Mouse (Mus musculus) naive thymus-derived CD4-positive, alpha-beta T cell, adult 2 months (primary cell): ENCODE measurements around the gene Gmpr2.

Source experiments
- DNase-seq: peaks from one replicate; pipeline ENCODE4 v3.0.0-alpha.2; 2011; ENCODE audit warnings: low read depth

The Gmpr2 gene

DNA sequence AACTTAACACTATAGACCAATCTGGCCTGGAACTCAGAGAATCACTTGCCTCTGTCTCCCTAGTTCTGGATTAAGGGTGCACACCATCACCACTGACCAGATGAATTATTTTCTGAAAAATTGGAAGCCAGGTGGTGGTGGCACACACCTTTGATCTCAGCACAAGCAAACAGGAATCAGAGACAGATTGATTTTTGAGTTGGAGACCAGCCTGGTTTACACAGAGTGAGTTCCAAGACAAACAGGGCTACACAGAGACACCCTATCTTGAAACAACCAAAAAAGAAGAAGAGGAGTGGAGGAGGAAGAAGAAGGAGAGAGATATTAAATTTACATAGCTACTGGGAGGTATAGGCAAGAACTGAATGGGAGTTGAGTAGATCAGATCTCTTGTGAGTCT, 54.5 kb downstream of the Gmpr2 start:
- no peak for DNase-seq

- DNase-seq: no peak
These were observed 56.3 kb downstream of the Gmpr2 start for GRCm38 (mm10) chr14:55727889-55728685.
